In genomic region chr10:43751881-43752675, GRCm38 (mm10) we compare ENCODE assay signal across 8 mouse cellular contexts.
DNase-seq lines count a peak whose midpoint lies in the region; ATAC-seq lines count a peak whose summit lies in the region.

No protein-coding gene starts in this region.

- peak; percentile 63 to 72 for DNase-seq in left cerebral cortex, postnatal 14 days (ENCODE audit: low spot score in 2 of 2)
- no peak for DNase-seq in left cerebral cortex, adult 18-20 months (ENCODE audit: low spot score in 2 of 2)
- peak; percentile 2 for DNase-seq in cerebellum, adult 8-10 months
- DNase-seq in heart, adult 8-10 months (ENCODE audit: low spot score): peak; percentile 22
- peak; percentile 95 for DNase-seq in kidney, adult 9 months
- DNase-seq in lung, postnatal 14 days: peak; percentile 76
- DNase-seq in spleen, adult 18-20 months: peak; percentile 78 to 80

- intact Hi-C loops in left cerebral cortex, postnatal 14 days (cut with DNase I): no loop called here

- no peak for ATAC-seq in CD4-positive, CD25-positive, alpha-beta regulatory T cell, adult 4 months

Comparison
In these comparisons a context has a peak if more than half of its experiments do, and no peak if none do; other contexts are left out.
1. DNase-seq: peak in left cerebral cortex, postnatal 14 days (2 of 2), cerebellum, adult 8-10 months (single experiment), heart, adult 8-10 months (single experiment), kidney, adult 9 months (single experiment), lung, postnatal 14 days (single experiment) and spleen, adult 18-20 months (2 of 2); none in left cerebral cortex, adult 18-20 months (0 of 2).